Mouse (Mus musculus) embryonic facial prominence, embryonic 15.5 days (tissue): ENCODE data around the gene E2f6. TPM values are rescaled to one million over a fixed set of nuclear protein-coding genes. Genes with fewer than 3 reads are reported as not detected.

Experiments used
- ATAC-seq: fragments of 200-750 bp; cut with Nextera tagmentation; 2 replicates; pipeline ENCODE4 v1.8.0; 2017; ENCODE audit warnings: low read depth, moderate TSS enrichment; ENCODE audit not compliant: insufficient number of reproducible peaks, low FRiP score, low TSS enrichment
- H3K27ac ChIP-seq: fragments of 300-500 bp; sonication (generic); replicated peaks from 2 replicates; pipeline ENCODE4 v1.5.1; 2015; ENCODE audit warnings: mild to moderate bottlenecking, inconsistent platforms
- H3K27me3 ChIP-seq: fragments of 300-500 bp; sonication (generic); 2 replicates; pipeline ENCODE4 v1.6.1; 2015; ENCODE audit warnings: inconsistent platforms
- H3K36me3 ChIP-seq: fragments of 300-500 bp; sonication (generic); 2 replicates; pipeline ENCODE4 v1.6.1; 2015; ENCODE audit warnings: mild to moderate bottlenecking, inconsistent platforms
- H3K4me1 ChIP-seq: fragments of 300-500 bp; sonication (generic); 2 replicates; pipeline ENCODE4 v1.6.1; 2015; ENCODE audit warnings: inconsistent platforms
- H3K4me2 ChIP-seq: fragments of 300-500 bp; sonication (generic); replicated peaks from 2 replicates; pipeline ENCODE4 v1.6.1; 2015; ENCODE audit warnings: mild to moderate bottlenecking, inconsistent platforms
- H3K4me3 ChIP-seq: fragments of 300-500 bp; sonication (generic); replicated peaks from 2 replicates; pipeline ENCODE4 v1.5.1; 2015; ENCODE audit warnings: mild to moderate bottlenecking, inconsistent platforms
- H3K9ac ChIP-seq: fragments of 300-500 bp; sonication (generic); 2 replicates; pipeline ENCODE4 v1.6.1; 2015; ENCODE audit warnings: inconsistent platforms
- H3K9me3 ChIP-seq: fragments of 300-500 bp; sonication (generic); replicated peaks from 2 replicates; pipeline ENCODE4 v1.6.1; 2016; ENCODE audit warnings: inconsistent platforms
- WGBS: fragments of 180-500 bp; shearing (Covaris S2); methylation state at CpG from one replicate; pipeline ENCODE4 v1.1.7; 2015; 5-methylcytosine and 5-hydroxymethylcytosine counted together
- polyA plus RNA-seq: library from polyadenylated mRNA; unstranded; fragments of >200 nt; fragmentation: Nextera tagmentation; extraction: Ambion mirVana; gene quantifications from 2 replicates; pipeline ENCODE4 v1.2.1, GENCODE M21; 2015

E2f6 gene
- polyA plus RNA-seq, 1 experiment from 2014 or later: 39.3 TPM

GRCm38 (mm10) chr12:16849821-16850220, 39.1 kb downstream of the E2f6 start:
- no peak for ATAC-seq
- Histone ChIP-seq H3K36me3 (no peaks in the 10 kb centered on the region), H3K4me3 (no peak overlapping the region), H3K4me1 (peaks cover 11% of the 10 kb centered on the region; the same call in 1 of the 2 replicates), H3K9ac (no peak overlapping the region), H3K27me3 (no peaks in the 10 kb centered on the region), H3K27ac (no peak overlapping the region), H3K4me2 (no peak overlapping the region), H3K9me3 (no peaks in the 10 kb centered on the region)
- 62% methylated on average over 2 of the region's 2 CpGs for WGBS

GRCm38 (mm10) chr12:16850431-16851375, 39.9 kb downstream of the E2f6 start:
- WGBS: 43% methylated on average over 16 of the region's 16 CpGs
- no peak overlapping the region for H3K27ac ChIP-seq
- ATAC-seq: no peak

GRCm38 (mm10) chr12:16853431-16854165, 42.8 kb downstream of the E2f6 start:
- Histone ChIP-seq H3K27ac (no peak overlapping the region), H3K36me3 (no peaks in the 10 kb centered on the region), H3K4me2 (no peak overlapping the region), H3K9ac (no peak overlapping the region), H3K9me3 (no peaks in the 10 kb centered on the region), H3K27me3 (no peaks in the 10 kb centered on the region), H3K4me1 (0 out of 2 replicates have a peak, but pooled peaks cover 6% of the 10 kb centered on the region), H3K4me3 (no peak overlapping the region)
- no peak for ATAC-seq
- 71% methylated on average over 11 of the region's 11 CpGs for WGBS

More at GRCm38 (mm10) chr12:16850431-16851375, 39.9 kb downstream of the E2f6 start:
- Histone ChIP-seq H3K9me3 (no peaks in the 10 kb centered on the region), H3K4me2 (no peak overlapping the region), H3K4me3 (no peak overlapping the region), H3K27me3 (no peaks in the 10 kb centered on the region), H3K9ac (no peak overlapping the region), H3K36me3 (no peaks in the 10 kb centered on the region), H3K4me1 (0 out of 2 replicates have a peak, but pooled peaks cover 6% of the 10 kb centered on the region)

- no peaks in the 10 kb centered on the region for H3K27me3 ChIP-seq
- H3K4me2 ChIP-seq: no peak overlapping the region
- 30% methylated on average over 6 of the region's 6 CpGs for WGBS
Measured at GRCm38 (mm10) chr12:16855632-16856305, 45.0 kb downstream of the E2f6 start.

GRCm38 (mm10) chr12:16856306-16856679, 45.5 kb downstream of the E2f6 start:
- Histone ChIP-seq H3K27me3 (no peaks in the 10 kb centered on the region), H3K27ac (no peak overlapping the region), H3K9ac (no peak overlapping the region), H3K9me3 (no peaks in the 10 kb centered on the region), H3K4me2 (no peak overlapping the region), H3K4me1 (0 out of 2 replicates have a peak, but pooled peaks cover 1% of the 10 kb centered on the region), H3K36me3 (no peaks in the 10 kb centered on the region), H3K4me3 (no peak overlapping the region)
- 55% methylated on average over 2 of the region's 2 CpGs for WGBS
- no peak for ATAC-seq

More at GRCm38 (mm10) chr12:16855632-16856305, 45.0 kb downstream of the E2f6 start:
- Histone ChIP-seq H3K27ac (no peak overlapping the region), H3K9ac (no peak overlapping the region), H3K4me1 (0 out of 2 replicates have a peak, but pooled peaks cover 2% of the 10 kb centered on the region), H3K4me3 (no peak overlapping the region), H3K36me3 (no peaks in the 10 kb centered on the region), H3K9me3 (no peaks in the 10 kb centered on the region)
- no peak for ATAC-seq

GRCm38 (mm10) chr12:16858081-16858480, 47.3 kb downstream of the E2f6 start:
- Histone ChIP-seq H3K36me3 (no peaks in the 10 kb centered on the region), H3K4me2 (no peak overlapping the region), H3K4me3 (no peak overlapping the region), H3K27ac (no peak overlapping the region), H3K9ac (no peak overlapping the region), H3K27me3 (no peaks in the 10 kb centered on the region), H3K4me1 (0 out of 2 replicates have a peak, but pooled peaks cover 3% of the 10 kb centered on the region), H3K9me3 (no peaks in the 10 kb centered on the region)
- WGBS: 73% methylated on average over 4 of the region's 4 CpGs
- no peak for ATAC-seq

GRCm38 (mm10) chr12:16859781-16860180, 49.0 kb downstream of the E2f6 start:
- WGBS: 93% methylated on average over 2 of the region's 2 CpGs
- Histone ChIP-seq H3K4me2 (no peak overlapping the region), H3K36me3 (no peaks in the 10 kb centered on the region), H3K9ac (no peak overlapping the region), H3K27ac (no peak overlapping the region), H3K27me3 (no peaks in the 10 kb centered on the region), H3K9me3 (no peaks in the 10 kb centered on the region), H3K4me3 (no peak overlapping the region), H3K4me1 (0 out of 2 replicates have a peak, but pooled peaks cover 3% of the 10 kb centered on the region)
- no peak for ATAC-seq

- Histone ChIP-seq H3K9ac (no peak overlapping the region), H3K36me3 (no peaks in the 10 kb centered on the region), H3K27ac (no peak overlapping the region), H3K4me1 (0 out of 2 replicates have a peak, but pooled peaks cover 3% of the 10 kb centered on the region), H3K4me2 (no peak overlapping the region), H3K27me3 (no peaks in the 10 kb centered on the region), H3K9me3 (no peaks in the 10 kb centered on the region), H3K4me3 (no peak overlapping the region)
- WGBS: 48% methylated on average over 1 of the region's 1 CpGs
- ATAC-seq: no peak
Measured at GRCm38 (mm10) chr12:16860533-16860932, 49.8 kb downstream of the E2f6 start.

- Histone ChIP-seq H3K27me3 (no peaks in the 10 kb centered on the region), H3K9me3 (no peaks in the 10 kb centered on the region), H3K4me1 (0 out of 2 replicates have a peak, but pooled peaks cover 3% of the 10 kb centered on the region), H3K4me3 (no peak overlapping the region), H3K36me3 (no peaks in the 10 kb centered on the region), H3K27ac (no peak overlapping the region), H3K4me2 (no peak overlapping the region), H3K9ac (no peak overlapping the region)
- 53% methylated on average over 3 of the region's 3 CpGs for WGBS
- no peak for ATAC-seq
Measured at GRCm38 (mm10) chr12:16860961-16861360, 50.2 kb downstream of the E2f6 start.

- Histone ChIP-seq H3K27me3 (no peaks in the 10 kb centered on the region), H3K4me2 (no peak overlapping the region), H3K4me1 (peaks cover 3% of the 10 kb centered on the region; the same call in 1 of the 2 replicates), H3K27ac (0 out of 2 replicates have a peak overlapping the region, but pooled peaks have one; percentile 35), H3K4me3 (no peak overlapping the region), H3K9ac (no peak overlapping the region), H3K9me3 (no peaks in the 10 kb centered on the region), H3K36me3 (no peaks in the 10 kb centered on the region)
- ATAC-seq: no peak
- 49% methylated on average over 4 of the region's 4 CpGs for WGBS
Measured at GRCm38 (mm10) chr12:16864477-16864876, 53.7 kb downstream of the E2f6 start.

GRCm38 (mm10) chr12:16865871-16866270, 55.1 kb downstream of the E2f6 start:
- Histone ChIP-seq H3K4me3 (no peak overlapping the region), H3K4me1 (peaks cover 15% of the 10 kb centered on the region), H3K27me3 (no peaks in the 10 kb centered on the region), H3K4me2 (no peak overlapping the region), H3K27ac (no peak overlapping the region), H3K9ac (no peak overlapping the region), H3K36me3 (no peaks in the 10 kb centered on the region), H3K9me3 (no peaks in the 10 kb centered on the region)
- no peak for ATAC-seq
- WGBS: 63% methylated on average over 3 of the region's 3 CpGs
